Mouse (Mus musculus) heart, embryonic 11.5 days (tissue): ENCODE results near the gene Syk. TPM values are rescaled to one million over a fixed set of nuclear protein-coding genes. Genes with fewer than 3 reads are reported as not detected.

Source experiments
- ATAC-seq: fragments of 200-750 bp; cut with Nextera tagmentation; replicated peaks from 2 replicates; pipeline ENCODE4 v1.8.0; 2017; ENCODE audit warnings: moderate library complexity; ENCODE audit not compliant: insufficient number of reproducible peaks, low FRiP score, low TSS enrichment
- H3K27ac ChIP-seq: fragments of 300-500 bp; sonication (generic); 2 replicates; pipeline ENCODE4 v1.5.1; 2014; ENCODE audit warnings: mild to moderate bottlenecking, low read depth, low read length
- H3K27me3 ChIP-seq: fragments of 300-500 bp; sonication (generic); 2 replicates; pipeline ENCODE4 v1.6.1; 2014; ENCODE audit warnings: mild to moderate bottlenecking, low read length, mixed read lengths; ENCODE audit not compliant: control insufficient read depth, insufficient read depth
- H3K36me3 ChIP-seq: fragments of 300-500 bp; sonication (generic); 2 replicates; pipeline ENCODE4 v1.6.1; 2014; ENCODE audit warnings: mild to moderate bottlenecking, low read length, moderate library complexity, mixed read lengths; ENCODE audit not compliant: control insufficient read depth, insufficient read depth
- H3K4me1 ChIP-seq: fragments of 300-500 bp; sonication (generic); 2 replicates; pipeline ENCODE4 v1.6.1; 2014; ENCODE audit warnings: low read length; ENCODE audit not compliant: control insufficient read depth, insufficient read depth
- H3K4me2 ChIP-seq: fragments of 300-500 bp; sonication (generic); 2 replicates; pipeline ENCODE4 v1.6.1; 2014; ENCODE audit warnings: mild to moderate bottlenecking, moderate library complexity
- H3K4me3 ChIP-seq: fragments of 300-500 bp; sonication (generic); 2 replicates; pipeline ENCODE4 v1.5.1; 2014; ENCODE audit warnings: low read depth, low read length
- H3K9ac ChIP-seq: fragments of 300-500 bp; sonication (generic); 2 replicates; pipeline ENCODE4 v1.6.1; 2014; ENCODE audit warnings: mild to moderate bottlenecking, low read depth, low read length, moderate library complexity
- H3K9me3 ChIP-seq: fragments of 300-500 bp; sonication (generic); replicated peaks from 2 replicates; pipeline ENCODE4 v1.6.1; 2016; ENCODE audit warnings: low read length; ENCODE audit not compliant: control insufficient read depth
- WGBS: fragments of 180-500 bp; shearing (Covaris S2); extraction: QIAGEN DNeasy Blood & Tissue Kit; methylation state at CpG from one replicate; pipeline ENCODE4 v1.1.7; 2014; ENCODE audit not compliant: insufficient replicate concordance; 5-methylcytosine and 5-hydroxymethylcytosine counted together
- polyA plus RNA-seq: library from polyadenylated mRNA; unstranded; fragments of >200 nt; fragmentation: Nextera tagmentation; extraction: Ambion mirVana; gene quantifications from 2 replicates; pipeline ENCODE4 v1.2.1, GENCODE M21; 2014

Syk gene
- polyA plus RNA-seq, 1 experiment from 2014 or later = 6.4 TPM

DNA sequence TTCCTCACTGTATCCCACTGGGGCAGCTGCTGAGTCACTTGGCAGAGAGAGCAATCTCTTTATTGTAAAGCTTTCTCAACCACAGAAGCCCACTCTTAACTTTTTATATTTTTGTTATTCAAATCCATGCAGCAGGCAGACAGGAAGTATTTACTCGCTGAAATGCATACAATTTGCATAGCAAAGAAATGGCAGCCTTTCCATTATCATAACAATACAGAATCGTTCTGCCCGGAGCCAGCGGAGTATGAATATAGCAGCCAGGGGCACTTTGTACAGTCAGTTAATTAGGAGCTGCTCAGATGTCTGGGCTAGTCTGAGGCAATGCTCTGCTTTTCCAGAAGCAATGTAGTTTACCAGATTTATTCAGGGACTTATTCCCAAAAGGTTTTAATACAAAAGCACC is 20.8 kb upstream of the Syk start:
- 64% methylated on average over 4 of the region's 4 CpGs for WGBS
- ATAC-seq = no peak

GRCm38 (mm10) chr13:52565103-52565739 is 17.8 kb upstream of the Syk start:
- WGBS = 83% methylated on average over 18 of the region's 18 CpGs
- ATAC-seq = no peak
- H3K9ac ChIP-seq = no peak overlapping the region

More for the DNA sequence above, 20.8 kb upstream of the Syk start:
- no peak overlapping the region for H3K9ac ChIP-seq
- H3K36me3 ChIP-seq = no peaks in the 10 kb centered on the region
- H3K4me3 ChIP-seq = no peak overlapping the region
- no peak overlapping the region for H3K4me2 ChIP-seq
- no peaks in the 10 kb centered on the region for H3K9me3 ChIP-seq
- H3K27ac ChIP-seq = no peak overlapping the region
- no peaks in the 10 kb centered on the region for H3K27me3 ChIP-seq
- H3K4me1 ChIP-seq = no peaks in the 10 kb centered on the region

GRCm38 (mm10) chr13:52566188-52566760 is 16.7 kb upstream of the Syk start:
- no peak overlapping the region for H3K4me3 ChIP-seq
- ATAC-seq = no peak
- H3K36me3 ChIP-seq = no peaks in the 10 kb centered on the region
- H3K9me3 ChIP-seq = no peaks in the 10 kb centered on the region
- H3K9ac ChIP-seq = no peak overlapping the region
- no peak overlapping the region for H3K4me2 ChIP-seq
- WGBS = 81% methylated on average over 9 of the region's 9 CpGs
- H3K27ac ChIP-seq = no peak overlapping the region
- H3K27me3 ChIP-seq = no peaks in the 10 kb centered on the region
- H3K4me1 ChIP-seq = no peaks in the 10 kb centered on the region

More at GRCm38 (mm10) chr13:52565103-52565739, 17.8 kb upstream of the Syk start:
- no peak overlapping the region for H3K4me2 ChIP-seq
- no peaks in the 10 kb centered on the region for H3K9me3 ChIP-seq
- H3K27ac ChIP-seq = no peak overlapping the region
- H3K4me1 ChIP-seq = no peaks in the 10 kb centered on the region
- H3K4me3 ChIP-seq = no peak overlapping the region
- no peaks in the 10 kb centered on the region for H3K36me3 ChIP-seq
- no peaks in the 10 kb centered on the region for H3K27me3 ChIP-seq

DNA sequence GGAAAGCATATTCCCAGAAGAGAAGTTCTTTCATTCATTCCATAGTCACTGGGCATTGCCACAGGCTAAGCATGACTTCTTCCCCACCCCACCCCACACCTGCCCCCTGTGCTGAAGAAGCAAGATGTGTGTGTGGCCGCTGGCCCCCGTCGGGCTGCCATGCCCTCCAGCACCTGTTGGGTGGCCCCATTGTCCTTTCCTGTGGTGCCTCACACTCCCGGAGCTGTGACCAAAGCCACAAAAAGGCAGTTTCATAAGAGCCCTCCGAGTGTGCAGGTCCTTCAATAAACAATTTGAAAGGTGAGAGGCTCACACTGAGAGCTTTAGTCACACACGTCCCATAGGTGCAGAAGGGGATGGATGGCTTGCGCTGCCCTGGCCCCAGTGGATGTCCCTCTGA is 16.2 kb upstream of the Syk start:
- H3K4me1 ChIP-seq = no peaks in the 10 kb centered on the region
- WGBS = 75% methylated on average over 7 of the region's 7 CpGs
- no peaks in the 10 kb centered on the region for H3K9me3 ChIP-seq
- no peaks in the 10 kb centered on the region for H3K36me3 ChIP-seq
- H3K4me3 ChIP-seq = no peak overlapping the region
- H3K9ac ChIP-seq = no peak overlapping the region
- H3K27ac ChIP-seq = no peak overlapping the region
- H3K27me3 ChIP-seq = no peaks in the 10 kb centered on the region
- ATAC-seq = no peak
- H3K4me2 ChIP-seq = no peak overlapping the region

DNA sequence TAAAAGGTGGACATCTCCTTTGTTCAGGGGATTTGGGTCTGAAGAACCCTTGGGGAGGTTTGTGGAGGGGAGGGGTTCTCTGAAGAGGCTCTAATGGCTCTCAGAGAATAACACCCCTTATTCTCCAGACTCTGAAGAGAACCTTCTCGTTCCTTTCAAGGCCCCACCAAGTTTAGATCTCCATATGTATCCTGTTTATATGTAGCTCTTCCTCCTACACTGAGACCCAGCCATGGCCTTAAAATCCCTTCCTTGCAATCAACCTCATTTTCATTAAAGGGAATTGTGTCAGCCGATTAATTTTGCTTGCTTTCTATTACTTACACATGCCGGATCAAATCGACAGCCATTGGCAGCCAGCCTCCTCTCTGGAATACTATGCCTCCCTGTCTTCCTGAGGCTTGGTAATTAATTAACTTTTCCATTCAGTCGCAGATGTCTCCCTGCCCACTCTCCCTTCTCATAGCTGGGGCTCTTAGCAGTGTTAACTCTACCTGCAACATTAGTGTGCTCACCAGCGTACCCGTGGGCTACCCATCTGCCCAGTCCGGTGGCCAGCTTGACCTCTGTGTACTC is 13.7 kb upstream of the Syk start:
- Histone ChIP-seq H3K36me3 (no peaks in the 10 kb centered on the region), H3K9me3 (no peaks in the 10 kb centered on the region), H3K4me1 (no peaks in the 10 kb centered on the region), H3K4me3 (no peak overlapping the region), H3K4me2 (no peak overlapping the region), H3K27ac (no peak overlapping the region), H3K27me3 (no peaks in the 10 kb centered on the region), H3K9ac (no peak overlapping the region)
- no peak for ATAC-seq
- WGBS = 81% methylated on average over 8 of the region's 8 CpGs

GRCm38 (mm10) chr13:52570276-52570675 is 12.7 kb upstream of the Syk start:
- H3K27ac ChIP-seq = no peak overlapping the region
- no peaks in the 10 kb centered on the region for H3K27me3 ChIP-seq
- H3K4me3 ChIP-seq = no peak overlapping the region
- WGBS = 81% methylated on average over 9 of the region's 9 CpGs
- ATAC-seq = no peak
- no peak overlapping the region for H3K9ac ChIP-seq
- H3K9me3 ChIP-seq = no peaks in the 10 kb centered on the region
- H3K4me1 ChIP-seq = no peaks in the 10 kb centered on the region
- H3K4me2 ChIP-seq = no peak overlapping the region
- H3K36me3 ChIP-seq = no peaks in the 10 kb centered on the region

- Histone ChIP-seq H3K4me1 (peaks cover 13% of the 10 kb centered on the region), H3K27ac (no peak overlapping the region), H3K4me3 (no peak overlapping the region), H3K27me3 (no peaks in the 10 kb centered on the region), H3K9ac (no peak overlapping the region), H3K36me3 (no peaks in the 10 kb centered on the region), H3K4me2 (no peak overlapping the region), H3K9me3 (no peaks in the 10 kb centered on the region)
- no peak for ATAC-seq
- 72% methylated on average over 11 of the region's 11 CpGs for WGBS
Measured at GRCm38 (mm10) chr13:52571591-52572384, 11.2 kb upstream of the Syk start.

DNA sequence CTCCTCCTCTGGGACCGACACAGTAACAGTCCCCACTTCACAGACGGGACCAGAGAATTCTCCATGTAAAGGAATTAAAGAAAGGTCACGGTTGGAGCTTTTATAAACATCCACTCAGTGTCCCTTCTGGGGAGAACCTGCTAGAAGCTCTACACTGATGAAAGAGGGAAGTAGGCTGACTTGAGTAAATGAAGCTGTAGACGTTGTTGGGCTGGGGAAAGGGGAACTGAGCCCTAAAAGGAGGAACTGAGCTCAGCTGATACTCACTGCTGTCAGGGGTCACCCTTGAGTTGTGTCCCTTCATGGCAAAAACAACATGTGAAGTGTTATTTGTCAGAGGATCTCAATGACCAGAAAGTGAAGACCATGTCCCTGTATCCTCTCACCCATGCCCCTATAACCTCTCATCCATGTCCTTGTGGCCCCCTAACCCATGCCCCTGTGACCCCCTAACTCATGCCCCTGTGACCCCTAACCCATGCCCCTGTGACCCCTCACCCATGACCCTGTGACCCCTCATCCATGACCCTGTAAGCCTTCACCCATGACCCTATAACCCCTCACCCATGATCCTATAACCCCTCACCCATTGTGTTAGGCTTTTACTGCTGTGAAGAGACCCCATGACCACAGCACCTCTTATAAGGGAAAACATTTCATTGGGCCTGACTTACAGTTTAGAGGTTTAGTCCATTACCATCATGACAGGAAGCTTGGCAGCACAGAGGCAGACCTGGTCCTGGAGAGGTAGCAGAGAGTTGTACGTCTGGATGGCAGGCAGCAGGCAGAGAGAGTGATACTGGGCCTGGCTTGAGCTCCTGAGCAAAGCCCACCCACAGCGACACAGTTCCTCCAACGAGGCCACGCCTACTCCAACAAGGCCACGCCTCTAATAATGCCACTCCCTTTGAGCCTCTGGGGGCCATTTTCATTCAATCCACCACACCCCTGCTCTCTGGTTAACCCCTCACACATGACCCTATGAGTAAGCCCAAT is 10.2 kb upstream of the Syk start:
- WGBS = 78% methylated on average over 9 of the region's 9 CpGs
- no peaks in the 10 kb centered on the region for H3K36me3 ChIP-seq
- H3K27ac ChIP-seq = no peak overlapping the region
- no peak for ATAC-seq
- H3K9me3 ChIP-seq = no peaks in the 10 kb centered on the region
- H3K9ac ChIP-seq = no peak overlapping the region
- peaks cover 22% of the 10 kb centered on the region for H3K4me1 ChIP-seq
- no peaks in the 10 kb centered on the region for H3K27me3 ChIP-seq
- H3K4me2 ChIP-seq = no peak overlapping the region
- H3K4me3 ChIP-seq = no peak overlapping the region
